Mouse (Mus musculus) skeletal muscle tissue, adult 2 months (tissue): ENCODE results near the gene Daxx.
"Not testable (repeated sequence)": the region's sequence is repeated elsewhere in the genome, so short reads cannot be mapped to it uniquely, and the experiment has no call there.

Source experiments
- DNase-seq: peaks from one replicate; pipeline ENCODE4 v3.0.0-alpha.2; 2012; ENCODE audit warnings: low read depth, low spot score

The Daxx gene

GRCm38 (mm10) chr17:33941381-33941780 is 32.2 kb downstream of the Daxx start:
- DNase-seq = no peak

DNA sequence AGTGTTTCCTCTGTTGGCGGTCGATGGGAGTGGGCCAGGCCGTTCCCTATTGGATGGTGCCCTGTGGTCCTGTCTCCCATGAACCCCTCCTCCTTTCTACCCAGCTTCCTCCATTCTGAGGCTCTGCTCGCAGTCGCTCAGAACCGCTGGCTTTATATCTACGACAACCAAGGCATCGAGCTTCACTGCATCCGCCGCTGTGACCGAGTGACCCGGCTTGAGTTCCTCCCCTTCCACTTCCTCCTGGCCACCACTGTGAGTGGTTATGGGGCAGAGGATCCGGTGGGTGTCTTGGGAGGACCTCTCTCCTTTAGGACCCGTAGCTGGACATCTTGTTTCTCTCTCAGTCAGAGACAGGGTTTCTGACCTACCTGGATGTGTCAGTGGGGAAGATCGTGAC is 34.2 kb downstream of the Daxx start:
- no peak for DNase-seq

GRCm38 (mm10) chr17:33947430-33948089 is 38.3 kb downstream of the Daxx start:
- DNase-seq = no peak

DNA sequence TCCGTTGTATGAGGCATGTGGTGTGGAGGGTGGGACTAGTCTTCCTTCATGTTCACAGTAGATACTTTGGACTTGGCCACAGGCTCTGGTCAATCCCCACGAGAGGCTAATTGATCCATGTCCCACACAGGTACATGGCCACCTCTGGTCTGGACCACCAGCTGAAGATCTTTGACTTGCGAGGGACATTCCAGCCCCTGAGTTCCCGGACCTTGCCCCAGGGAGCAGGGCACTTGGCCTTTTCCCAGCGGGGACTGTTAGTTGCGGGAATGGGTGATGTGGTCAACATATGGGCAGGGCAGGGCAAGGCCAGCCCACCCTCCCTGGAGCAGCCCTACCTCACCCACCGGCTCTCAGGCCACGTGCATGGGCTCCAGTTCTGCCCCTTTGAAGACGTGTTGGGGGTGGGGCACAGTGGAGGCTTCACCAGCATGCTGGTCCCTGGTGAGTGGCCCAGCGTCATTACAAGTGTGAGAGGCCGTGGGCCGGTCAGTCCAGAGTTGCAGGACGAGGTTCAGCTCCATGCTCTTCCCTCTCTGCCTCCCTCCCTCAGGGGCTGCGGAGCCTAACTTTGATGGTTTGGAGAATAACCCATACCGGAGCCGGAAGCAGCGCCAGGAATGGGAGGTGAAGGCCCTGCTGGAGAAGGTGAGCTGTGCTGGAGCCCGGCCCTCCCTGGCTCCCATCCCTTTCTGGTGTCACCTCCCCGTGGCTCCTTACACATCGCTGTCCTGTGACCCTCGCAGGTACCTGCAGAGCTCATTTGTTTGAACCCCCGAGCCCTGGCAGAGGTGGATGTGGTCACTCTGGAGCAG is 39.1 kb downstream of the Daxx start:
- DNase-seq = no peak

GRCm38 (mm10) chr17:33948905-33949537 is 39.8 kb downstream of the Daxx start:
- no peak for DNase-seq

GRCm38 (mm10) chr17:33950131-33950625 is 41.0 kb downstream of the Daxx start:
- no peak for DNase-seq

GRCm38 (mm10) chr17:33951021-33951946 is 42.1 kb downstream of the Daxx start, which contains the start of gene B3galt4:
Gene B3galt4, minus strand, starts transcription at chr17:33951488.
- peak; percentile 60 for DNase-seq

DNA sequence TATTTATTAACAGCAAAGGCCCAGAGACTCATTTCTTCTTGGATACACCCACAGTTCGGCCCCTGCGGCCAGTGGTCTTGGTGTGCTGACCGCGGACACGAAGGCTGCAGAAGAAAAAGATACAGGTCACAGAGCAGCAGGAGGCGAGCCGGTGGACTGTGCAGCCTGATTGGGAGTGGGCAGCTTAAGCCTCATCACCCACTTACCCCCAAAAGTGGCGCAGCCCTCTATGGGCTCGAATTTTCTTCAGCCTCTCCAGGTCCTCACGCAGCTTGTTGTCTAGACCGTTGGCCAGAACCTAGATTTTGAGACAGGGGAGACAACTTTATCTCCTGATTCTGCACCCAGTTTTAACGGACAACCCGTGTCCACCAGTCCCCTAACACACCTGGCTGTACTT is 42.8 kb downstream of the Daxx start:
- DNase-seq = not testable (repeated sequence)

DNA sequence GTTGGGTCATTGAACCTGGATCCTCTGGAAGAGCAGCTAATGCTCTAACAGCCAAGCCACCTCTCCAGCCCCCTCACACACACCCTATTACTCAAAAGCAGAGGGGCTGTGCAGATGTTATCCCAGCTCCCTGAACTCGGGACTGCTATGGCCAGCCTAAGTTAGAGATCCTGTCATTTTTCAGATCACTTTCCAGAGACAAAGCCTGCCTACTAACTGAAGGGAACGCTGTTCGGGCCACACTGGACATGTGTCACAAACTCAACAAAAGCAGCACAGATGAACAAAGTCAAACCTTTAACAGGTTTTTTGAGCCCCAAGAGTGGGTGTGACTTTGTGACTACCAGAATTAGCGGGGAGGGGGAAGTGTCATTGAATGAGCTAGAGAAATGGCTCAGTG is 43.7 kb downstream of the Daxx start:
- no peak for DNase-seq

GRCm38 (mm10) chr17:33953310-33953709 is 44.1 kb downstream of the Daxx start:
- no peak for DNase-seq

GRCm38 (mm10) chr17:33953961-33954565 is 44.8 kb downstream of the Daxx start:
- DNase-seq = no peak

DNA sequence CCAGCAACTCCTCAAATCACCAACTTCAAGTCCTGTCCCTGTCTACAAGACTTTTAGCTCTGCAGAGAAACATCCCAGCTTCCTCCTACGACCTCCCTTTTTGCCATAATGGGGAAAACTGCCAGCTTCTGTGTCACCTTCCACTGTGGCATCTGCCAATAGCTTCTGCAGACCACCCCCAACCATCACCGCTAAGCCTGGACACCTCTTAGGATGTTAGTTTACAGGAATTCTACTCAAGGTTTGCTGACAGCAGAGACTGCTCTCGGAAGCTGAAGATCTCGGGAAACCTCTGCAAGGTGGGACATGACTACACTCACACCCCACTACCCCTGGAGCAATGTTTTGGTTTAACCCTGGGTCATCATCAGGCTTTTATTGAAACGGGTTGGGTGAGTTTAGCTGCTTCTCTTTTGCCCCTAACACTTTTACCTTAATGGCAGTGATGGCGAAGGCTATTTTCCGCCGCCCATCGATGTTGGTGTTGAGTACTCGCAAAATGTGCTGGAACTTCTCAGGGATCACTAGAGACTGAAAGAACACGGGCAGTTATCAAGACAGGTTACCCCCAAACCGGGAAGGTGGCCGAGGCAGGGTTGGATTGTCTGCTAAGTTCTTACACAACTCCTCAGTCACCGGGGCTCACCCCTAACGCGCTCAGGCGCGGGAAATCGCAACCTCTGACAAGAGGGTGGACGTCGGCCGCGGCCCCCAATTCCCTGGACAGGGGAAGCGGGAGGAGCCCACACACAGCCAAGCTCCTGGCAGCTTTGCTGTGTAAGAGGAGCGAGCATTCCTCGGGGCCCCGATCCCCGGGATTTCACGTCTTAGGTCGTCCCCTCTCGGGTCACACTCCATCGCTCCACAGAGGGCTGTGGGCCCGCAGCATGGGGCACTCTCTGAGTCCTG is 45.7 kb downstream of the Daxx start:
- no peak for DNase-seq

DNA sequence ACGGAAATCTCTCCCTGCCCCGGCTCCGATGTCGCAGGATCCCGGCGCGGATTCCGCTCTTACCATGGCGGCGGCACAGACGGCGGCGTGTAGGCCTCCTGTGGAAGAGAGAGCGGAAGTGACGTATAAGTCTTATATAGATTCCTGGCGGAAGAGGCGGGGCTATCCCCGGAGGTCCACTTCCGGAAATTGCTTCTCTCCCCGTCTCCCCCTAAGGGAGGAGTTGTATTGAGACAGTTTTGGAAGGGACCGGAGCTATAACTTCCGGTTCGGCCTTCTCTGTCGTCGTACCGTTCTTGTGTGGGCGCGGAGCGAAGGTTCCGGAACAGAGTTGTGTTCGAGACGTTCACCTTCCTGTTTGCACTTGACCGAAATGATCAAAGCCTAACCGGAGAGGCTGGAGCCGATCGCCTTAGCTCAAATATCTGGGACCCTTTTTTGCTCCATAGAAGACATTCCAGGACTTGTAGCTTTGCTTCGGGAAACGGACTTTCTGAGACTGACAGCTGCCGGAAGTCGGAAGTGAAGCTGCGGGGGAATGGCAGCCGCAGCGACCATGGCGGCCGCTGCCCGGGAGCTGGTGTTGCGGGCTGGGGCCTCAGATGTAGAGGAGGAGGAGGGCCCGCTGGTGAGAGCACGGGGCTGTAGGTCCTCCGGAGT is 46.5 kb downstream of the Daxx start, which contains the start of the genes Vps52 and Rps18:
Gene Vps52, plus strand, starts transcription at position 258 of the 660 bp plus-strand sequence.
Gene Rps18, minus strand, starts transcription at position 447 of the 660 bp plus-strand sequence.
- DNase-seq = peak; percentile 98

GRCm38 (mm10) chr17:33956336-33956735 is 47.1 kb downstream of the Daxx start:
- no peak for DNase-seq

GRCm38 (mm10) chr17:33957493-33957892 is 48.3 kb downstream of the Daxx start:
- no peak for DNase-seq

GRCm38 (mm10) chr17:33958451-33958850 is 49.2 kb downstream of the Daxx start:
- no peak for DNase-seq

DNA sequence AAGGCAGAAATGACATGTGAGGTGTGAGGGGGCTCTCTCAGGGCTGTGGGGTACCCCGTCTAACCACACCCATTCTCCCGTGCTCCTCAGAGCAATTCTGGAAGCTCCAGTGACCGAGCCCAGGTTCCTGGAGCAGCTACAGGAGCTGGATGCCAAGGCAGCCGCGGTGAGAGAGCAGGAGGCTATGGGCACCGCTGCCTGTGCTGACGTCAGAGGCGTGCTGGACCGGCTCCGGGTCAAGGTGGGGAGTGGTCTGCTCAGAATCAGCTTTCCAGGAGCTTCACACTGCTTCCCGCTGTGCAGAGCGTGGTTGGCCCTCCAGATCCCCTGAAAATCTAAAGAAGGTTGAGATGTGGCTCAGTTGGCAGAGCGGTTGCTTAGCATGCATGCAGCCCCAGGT is 49.9 kb downstream of the Daxx start:
- no peak for DNase-seq

DNA sequence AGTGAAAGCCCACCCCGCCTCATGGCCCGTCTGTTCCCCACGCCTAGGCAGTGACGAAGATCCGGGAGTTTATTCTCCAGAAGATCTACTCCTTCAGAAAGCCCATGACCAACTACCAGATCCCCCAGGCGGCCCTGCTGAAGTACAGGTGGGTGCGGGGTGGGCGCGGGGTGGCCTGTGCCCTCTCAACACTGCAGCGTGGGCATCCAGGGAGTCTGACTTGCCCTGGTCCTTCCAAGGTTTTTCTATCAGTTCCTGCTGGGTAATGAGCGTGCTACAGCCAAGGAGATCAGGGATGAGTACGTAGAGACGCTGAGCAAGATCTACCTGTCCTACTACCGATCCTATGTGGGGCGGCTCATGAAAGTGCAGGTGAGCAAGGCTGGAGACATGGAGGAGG is 50.7 kb downstream of the Daxx start:
- DNase-seq = no peak

- DNase-seq = no peak
Measured at GRCm38 (mm10) chr17:33962876-33963275, 53.7 kb downstream of the Daxx start.
